Mouse (Mus musculus) olfactory bulb, adult 2 months (tissue): ENCODE measurements at regions not wholly inside any gene's neighbourhood (a gene's known extent, or its start where the extent isn't known, plus 50 kb on each side); places are given as distances from the start of the nearest gene placed in this dataset.

ENCODE experiments used
- CTCF ChIP-seq: fragments of 200-500 bp; IDR thresholded peaks from 2 replicates; pipeline ENCODE4 v1.5.1; 2012; ENCODE audit warnings: low read depth, mild to moderate bottlenecking, low read length, moderate library complexity; ENCODE audit not compliant: insufficient read depth
- POLR2A ChIP-seq: fragments of 200-500 bp; IDR thresholded peaks from 2 replicates; pipeline ENCODE4 v1.6.1; 2012; ENCODE audit warnings: mild to moderate bottlenecking, low read depth, low read length, moderate library complexity; ENCODE audit not compliant: insufficient read depth

DNA sequence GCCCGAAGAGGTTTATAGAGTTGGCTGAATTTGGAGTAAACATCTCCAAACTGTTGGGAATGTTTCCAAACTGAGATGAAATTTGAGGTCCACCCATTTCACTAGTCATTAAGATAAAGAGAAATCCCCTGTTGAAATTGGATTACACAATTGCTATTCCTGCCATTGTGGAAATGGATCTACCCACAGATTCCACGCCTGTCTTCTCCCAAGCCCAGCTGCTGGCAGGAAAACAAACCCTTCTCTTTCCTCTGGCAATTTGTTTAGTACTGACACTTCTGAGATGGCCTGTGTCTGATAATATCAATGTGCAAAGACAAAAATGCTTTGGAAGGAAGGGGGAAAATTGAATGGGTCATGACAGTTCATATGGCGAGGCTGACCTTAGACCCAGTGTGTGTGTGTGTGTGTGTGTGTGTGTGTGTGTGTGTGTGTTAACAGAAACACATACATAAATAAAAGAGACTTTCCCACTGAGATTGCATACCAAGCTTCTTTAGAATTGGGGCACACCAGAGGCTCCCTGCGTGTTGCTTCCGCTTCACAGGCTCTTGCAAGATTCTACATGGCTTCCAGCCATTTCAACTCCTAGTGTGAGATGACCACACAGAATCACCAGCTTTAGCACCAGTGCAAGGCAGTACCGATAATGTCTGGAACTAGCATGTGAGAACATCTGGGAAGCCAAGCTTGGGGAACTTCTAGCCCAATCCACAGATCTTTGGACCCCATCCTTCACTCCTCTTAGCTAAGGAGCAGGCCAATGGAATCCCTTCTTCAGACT, 293.4 kb downstream of the Irx1 start:
- TF ChIP-seq POLR2A = no peak
- TF ChIP-seq CTCF = no peak
